Mouse (Mus musculus): ENCODE measurements around the gene Klk1b26. TPM values are rescaled to one million over a fixed set of nuclear protein-coding genes. Genes with fewer than 3 reads are reported as not detected.
"Not testable (repeated sequence)": the region's sequence is repeated elsewhere in the genome, so short reads cannot be mapped to it uniquely, and the experiment has no call there.

Klk1b26 gene
- polyA plus RNA-seq, 1 experiment from 2014 or later = not detected

- H3K4me2 ChIP-seq (replicated peaks; ENCODE audit: low read depth, low read length) = no peak overlapping the region
- no peak for ATAC-seq (ENCODE audit: low FRiP score, low TSS enrichment)
These were observed 3.1 kb downstream of the Klk1b26 start for GRCm38 (mm10) chr7:44015071-44015470.

GRCm38 (mm10) chr7:44051990-44052389, 40.0 kb downstream of the Klk1b26 start, which contains the start of gene Klk1b27:
Gene Klk1b27 (plus strand): TSS chr7:44052290.
- not testable (repeated sequence) for H3K4me2 ChIP-seq (replicated peaks; ENCODE audit: low read depth, low read length); H3K36me3 ChIP-seq (ENCODE audit: insufficient read depth, low read length); H3K9ac ChIP-seq (replicated peaks; ENCODE audit: low read length); H3K4me3 ChIP-seq (ENCODE audit: low read length); ATAC-seq (ENCODE audit: low FRiP score, low TSS enrichment); H3K4me1 ChIP-seq (ENCODE audit: insufficient read depth, low read length); H3K27ac ChIP-seq (ENCODE audit: low read length); H3K27me3 ChIP-seq (ENCODE audit: insufficient read depth, low read length); H3K9me3 ChIP-seq (ENCODE audit: low read length)
- WGBS = 71% methylated on average over 3 of the region's 3 CpGs

More at GRCm38 (mm10) chr7:44015071-44015470, 3.1 kb downstream of the Klk1b26 start:
- 82% methylated on average over 5 of the region's 5 CpGs for WGBS
- Histone ChIP-seq H3K9me3 (ENCODE audit: low read length) (no peaks in the 10 kb centered on the region), H3K27ac (ENCODE audit: low read length) (no peak overlapping the region), H3K27me3 (ENCODE audit: insufficient read depth, low read length) (no peaks in the 10 kb centered on the region), H3K4me3 (ENCODE audit: low read length) (no peak overlapping the region), H3K36me3 (ENCODE audit: insufficient read depth, low read length) (no peaks in the 10 kb centered on the region), H3K9ac (replicated peaks; ENCODE audit: low read length) (no peak overlapping the region), H3K4me1 (ENCODE audit: insufficient read depth, low read length) (no peaks in the 10 kb centered on the region)

Other genes with a start within 250 kb of the Klk1b26 start
- gene Klk12, start 243.3 kb upstream of the Klk1b26 start, polyA plus RNA-seq (2015; fragmentation: Nextera tagmentation; extraction: Ambion mirVana) = not detected in 2 replicates
- gene Klk11, start 237.6 kb upstream of the Klk1b26 start, polyA plus RNA-seq (2015; fragmentation: Nextera tagmentation; extraction: Ambion mirVana) = not detected in 2 replicates
- 0.54 and 0.71 TPM in 2 replicates for gene Klk10, start 231.1 kb upstream of the Klk1b26 start, polyA plus RNA-seq (2015; fragmentation: Nextera tagmentation; extraction: Ambion mirVana)
- 0.23 TPM in 1 of 2 replicates, not detected in the other for gene Klk9, start 220.3 kb upstream of the Klk1b26 start, polyA plus RNA-seq (2015; fragmentation: Nextera tagmentation; extraction: Ambion mirVana)
- 31.2 and 34.4 TPM in 2 replicates for gene Klk8, start 214.6 kb upstream of the Klk1b26 start, polyA plus RNA-seq (2015; fragmentation: Nextera tagmentation; extraction: Ambion mirVana)
- 0.07 and 0.12 TPM in 2 replicates for gene Klk7, start 200.9 kb upstream of the Klk1b26 start, polyA plus RNA-seq (2015; fragmentation: Nextera tagmentation; extraction: Ambion mirVana)
- gene Klk6, start 187.7 kb upstream of the Klk1b26 start, polyA plus RNA-seq (2015; fragmentation: Nextera tagmentation; extraction: Ambion mirVana) = 0.15 TPM in 1 of 2 replicates, not detected in the other
- gene Klk5, start 170.2 kb upstream of the Klk1b26 start, polyA plus RNA-seq (2015; fragmentation: Nextera tagmentation; extraction: Ambion mirVana) = not detected in 2 replicates
- not detected in 2 replicates for gene Klk4, start 131.0 kb upstream of the Klk1b26 start, polyA plus RNA-seq (2015; fragmentation: Nextera tagmentation; extraction: Ambion mirVana)
- gene Klk15, start 78.4 kb upstream of the Klk1b26 start, polyA plus RNA-seq (2015; fragmentation: Nextera tagmentation; extraction: Ambion mirVana) = not detected in 2 replicates
- gene Klk1b8, start 61.5 kb upstream of the Klk1b26 start, polyA plus RNA-seq (2015; fragmentation: Nextera tagmentation; extraction: Ambion mirVana) = not detected in 2 replicates
- not detected in 2 replicates for gene Klk1b1, start 45.4 kb upstream of the Klk1b26 start, polyA plus RNA-seq (2015; fragmentation: Nextera tagmentation; extraction: Ambion mirVana)
- not detected in 2 replicates for gene Klk1b9, start 36.1 kb upstream of the Klk1b26 start, polyA plus RNA-seq (2015; fragmentation: Nextera tagmentation; extraction: Ambion mirVana)
- gene Klk1b11, start 16.3 kb upstream of the Klk1b26 start, polyA plus RNA-seq (2015; fragmentation: Nextera tagmentation; extraction: Ambion mirVana) = not detected in 2 replicates
- gene Klk1b27, start 40.1 kb downstream of the Klk1b26 start, polyA plus RNA-seq (2015; fragmentation: Nextera tagmentation; extraction: Ambion mirVana) = not detected in 2 replicates
- gene Klk1b21, start 90.2 kb downstream of the Klk1b26 start, polyA plus RNA-seq (2015; fragmentation: Nextera tagmentation; extraction: Ambion mirVana) = not detected in 2 replicates
- gene Klk1b22, start 100.5 kb downstream of the Klk1b26 start, polyA plus RNA-seq (2015; fragmentation: Nextera tagmentation; extraction: Ambion mirVana) = not detected in 2 replicates
- not detected in 2 replicates for gene Klk1b16, start 124.6 kb downstream of the Klk1b26 start, polyA plus RNA-seq (2015; fragmentation: Nextera tagmentation; extraction: Ambion mirVana)
- gene Klk1b24, start 176.1 kb downstream of the Klk1b26 start, polyA plus RNA-seq (2015; fragmentation: Nextera tagmentation; extraction: Ambion mirVana) = not detected in 2 replicates
- 0.19 TPM in 1 of 2 replicates, not detected in the other for gene Klk1b3, start 186.0 kb downstream of the Klk1b26 start, polyA plus RNA-seq (2015; fragmentation: Nextera tagmentation; extraction: Ambion mirVana)
- not detected in 2 replicates for gene Klk1b4, start 195.3 kb downstream of the Klk1b26 start, polyA plus RNA-seq (2015; fragmentation: Nextera tagmentation; extraction: Ambion mirVana)
- gene Klk1b5, start 203.8 kb downstream of the Klk1b26 start, polyA plus RNA-seq (2015; fragmentation: Nextera tagmentation; extraction: Ambion mirVana) = 0.15 TPM in 1 of 2 replicates, not detected in the other
- 7.2 and 10.9 TPM in 2 replicates for gene Klk1, start 213.2 kb downstream of the Klk1b26 start, polyA plus RNA-seq (2015; fragmentation: Nextera tagmentation; extraction: Ambion mirVana)
- 0.26 TPM in 1 of 2 replicates, not detected in the other for gene Gm36864, start 224.0 kb downstream of the Klk1b26 start, polyA plus RNA-seq (2015; fragmentation: Nextera tagmentation; extraction: Ambion mirVana)
- gene 1700028J19Rik, start 234.5 kb downstream of the Klk1b26 start, polyA plus RNA-seq (2015; fragmentation: Nextera tagmentation; extraction: Ambion mirVana) = 1.9 and 2.0 TPM in 2 replicates
- 178 and 180 TPM in 2 replicates for gene 2410002F23Rik, start 234.6 kb downstream of the Klk1b26 start, polyA plus RNA-seq (2015; fragmentation: Nextera tagmentation; extraction: Ambion mirVana)
- gene Acp4, start 245.2 kb downstream of the Klk1b26 start, polyA plus RNA-seq (2015; fragmentation: Nextera tagmentation; extraction: Ambion mirVana) = not detected in 2 replicates
- not detected in 2 replicates for gene Gm15517, start 249.3 kb downstream of the Klk1b26 start, polyA plus RNA-seq (2015; fragmentation: Nextera tagmentation; extraction: Ambion mirVana)